Mouse (Mus musculus): ENCODE measurements around the gene Zfp472.

DNA sequence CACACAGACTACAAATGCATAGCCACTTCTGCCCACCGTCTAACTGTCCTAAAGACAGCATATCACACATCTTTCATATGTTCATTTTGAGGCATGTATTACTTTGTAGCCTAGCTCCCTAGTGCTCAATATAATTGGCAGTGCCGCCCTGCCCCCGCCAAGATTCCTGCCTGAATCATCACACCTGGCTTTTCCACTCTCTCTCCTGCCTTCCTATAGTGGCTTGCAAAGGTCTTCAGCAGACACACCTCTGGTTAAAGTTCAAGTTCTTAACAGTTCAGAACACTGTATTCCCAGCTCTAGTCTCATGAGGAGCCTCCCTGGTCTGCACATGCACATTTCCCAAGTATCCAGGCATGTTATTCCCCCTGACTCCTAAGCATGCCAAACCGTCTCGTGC, 37.8 kb upstream of the Zfp472 start:
- TF ChIP-seq POLR2A (IDR thresholded peaks at IDR 0.05; ENCODE audit: low read depth, low read length) (no peak), CTCF (conservative IDR thresholded peaks at IDR 0.05; ENCODE audit: insufficient read depth, insufficient read length, low read depth, low read length) (no peak)

Data from kidney, adult 2 months (tissue).